Mouse (Mus musculus) heart, postnatal 4 days (tissue): ENCODE measurements around the gene Rragb. TPM values are rescaled to one million over a fixed set of nuclear protein-coding genes. Genes with fewer than 3 reads are reported as not detected.

Source experiments
- DNase-seq: peaks from one replicate; pipeline ENCODE4 v3.0.0; 2021
- total RNA-seq, 2 experiments: library from RNA; stranded (reverse); gene quantifications; 2 replicates each; pipeline ENCODE4 v1.2.3; 2021

The Rragb gene
- 1 to 10 TPM; 2.7 to 3.4 TPM for total RNA-seq

- DNase-seq = peak; percentile 60
Measured at GRCm38 (mm10) chrX:153139734-153140515, at the start of gene Rragb. Gene Rragb, plus strand, starts transcription at chrX:153139981.

DNA sequence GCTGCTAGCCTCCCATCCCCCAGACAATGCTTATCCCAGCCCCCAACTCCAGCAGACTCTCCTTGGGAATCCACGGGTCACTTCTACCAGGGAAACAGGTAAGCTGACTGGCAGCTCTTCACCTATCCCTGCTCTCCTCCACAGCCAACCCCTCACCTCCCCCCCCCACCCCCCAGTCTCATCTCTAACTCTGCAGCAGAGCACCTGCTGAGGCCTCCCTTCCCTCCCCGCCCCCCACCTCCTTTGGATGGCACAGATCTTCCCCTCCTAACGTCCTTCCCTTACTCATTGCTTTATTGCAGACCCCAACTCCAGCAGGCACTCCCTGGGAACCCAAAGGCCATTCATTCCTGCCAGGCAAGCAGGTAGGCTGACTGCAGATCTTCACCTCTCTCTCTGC is 21.3 kb upstream of the Rragb start, which contains the start of gene Foxr2:
TSS of gene Foxr2 (plus strand) at position 301 of the 400 bp plus-strand sequence.
- no peak for DNase-seq

GRCm38 (mm10) chrX:153119013-153119412 is 20.8 kb upstream of the Rragb start:
- no peak for DNase-seq

DNA sequence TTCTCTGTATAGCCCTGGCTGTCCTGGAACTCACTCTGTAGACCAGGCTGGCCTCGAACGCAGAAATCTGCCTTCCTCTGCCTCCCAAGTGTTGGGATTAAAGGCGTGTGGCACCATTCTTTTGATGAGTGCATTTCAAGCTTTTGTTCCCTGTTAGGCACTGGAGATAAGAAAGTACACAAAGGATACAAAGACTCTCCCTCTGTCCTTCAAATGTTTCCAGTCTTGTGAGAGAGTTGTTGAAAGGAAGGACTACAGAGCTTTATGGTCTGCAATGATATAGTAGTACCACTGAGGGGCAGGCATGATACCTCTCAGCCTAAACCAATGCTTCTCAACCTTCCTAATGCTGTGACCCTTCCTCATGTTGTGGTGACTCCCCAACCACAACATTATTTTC is 2.9 kb downstream of the Rragb start:
- no peak for DNase-seq

DNA sequence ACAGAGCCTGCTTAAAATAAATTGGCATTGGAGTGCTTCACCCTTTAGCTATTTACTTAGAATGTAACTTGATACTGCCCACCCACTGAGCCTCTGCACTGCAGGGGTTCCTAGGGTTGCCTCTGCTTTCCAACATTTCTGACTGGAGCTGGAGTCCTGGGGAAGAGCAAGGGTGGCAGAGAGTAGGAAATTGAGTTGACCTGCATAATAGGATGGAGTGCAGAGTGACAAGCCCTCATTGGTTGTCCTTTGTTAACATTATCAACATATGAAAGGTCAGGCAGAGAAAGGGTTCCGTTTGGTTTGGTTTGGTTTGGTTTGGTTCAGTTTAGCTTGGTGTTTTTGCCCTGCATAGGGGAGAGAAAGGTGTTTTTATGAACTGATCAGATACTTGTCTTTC is 12.0 kb downstream of the Rragb start:
- DNase-seq = no peak

DNA sequence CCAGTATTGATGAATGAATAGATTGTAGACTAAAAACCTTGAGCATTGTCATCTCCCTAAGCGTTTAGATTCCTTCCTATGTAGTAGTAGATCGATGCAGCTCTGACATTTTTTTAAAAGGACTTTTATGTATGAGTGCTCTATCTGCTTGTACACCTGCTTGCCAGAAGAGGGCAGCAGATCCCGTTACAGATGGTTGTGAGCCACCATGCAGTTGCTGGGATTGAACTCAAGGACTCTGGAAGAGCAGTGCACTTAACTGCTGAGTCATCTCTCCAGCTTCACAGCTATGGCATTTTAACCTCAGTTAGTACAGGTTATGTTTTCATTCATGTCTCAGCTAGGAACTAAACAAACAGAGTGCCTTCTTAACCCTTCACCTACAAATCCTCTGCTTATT is 15.5 kb downstream of the Rragb start:
- DNase-seq = peak; percentile 12

DNA sequence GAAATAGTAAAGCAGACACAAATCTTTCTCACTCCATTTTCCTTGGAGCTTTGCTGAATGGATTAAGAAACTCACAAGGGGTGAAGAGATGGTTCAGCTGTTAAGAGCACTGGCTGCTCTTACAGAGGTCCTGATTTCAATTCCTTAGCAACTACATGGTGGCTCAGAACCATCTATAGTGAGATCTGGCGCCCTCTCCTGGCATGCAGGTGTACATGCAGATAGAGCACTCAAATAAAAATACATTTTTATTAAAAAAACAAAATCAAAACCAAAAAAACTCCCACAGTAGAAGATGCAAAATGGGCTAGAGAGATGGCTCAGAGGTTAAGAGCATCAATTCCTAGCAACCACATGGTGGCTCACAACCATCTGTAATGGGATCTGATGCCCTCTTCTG is 35.0 kb downstream of the Rragb start:
- DNase-seq = peak; percentile 9

DNA sequence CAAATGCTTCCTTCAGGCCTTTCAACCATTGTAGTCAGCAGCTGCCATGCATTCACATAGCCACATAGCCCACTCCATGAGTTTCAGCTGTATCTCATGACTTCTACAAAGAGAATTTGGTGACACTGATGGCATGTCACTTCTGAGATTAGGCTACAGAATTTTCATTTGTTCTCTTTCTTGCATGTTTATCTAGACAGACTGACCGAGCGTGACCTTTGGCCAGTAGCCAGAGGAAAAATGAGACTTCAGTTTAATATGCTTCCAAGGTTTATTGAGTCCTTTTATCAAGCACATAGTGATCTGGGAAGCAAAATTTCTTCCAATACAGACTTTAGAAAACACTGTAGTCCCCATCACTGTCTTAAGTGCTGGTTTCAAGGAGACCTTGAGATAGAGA is 42.4 kb downstream of the Rragb start:
- no peak for DNase-seq

DNA sequence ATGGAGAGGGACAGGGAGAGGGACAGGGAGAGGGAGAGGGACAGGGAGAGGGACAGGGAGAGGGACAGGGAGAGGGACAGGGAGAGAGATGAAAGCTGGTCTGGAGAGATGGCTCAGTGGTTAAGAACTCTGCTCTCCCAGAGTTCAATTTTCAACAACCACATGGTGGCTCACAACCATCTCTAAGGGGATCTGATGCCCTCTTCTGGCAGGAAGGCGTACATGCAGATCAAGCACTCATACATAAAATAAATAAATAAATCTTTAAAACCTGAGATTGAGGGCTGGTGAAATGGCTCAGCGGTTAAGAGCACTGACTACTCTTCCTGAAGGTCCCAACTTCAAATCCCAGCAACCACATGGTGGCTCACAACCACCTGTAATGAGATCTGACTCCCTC is 59.4 kb downstream of the Rragb start:
- peak; percentile 13 for DNase-seq

GRCm38 (mm10) chrX:153211101-153211500 is 71.3 kb downstream of the Rragb start:
- no peak for DNase-seq

Other genes starting within 250 kb of the Rragb start
- gene Usp51, start 133.5 kb upstream of the Rragb start, total RNA-seq = under 1 TPM; 0.43 to 0.60 TPM
- 10 to 100 TPM; 21.9 to 24.8 TPM for gene Mageh1, start 102.4 kb upstream of the Rragb start, total RNA-seq
- gene Foxr2, start 21.2 kb upstream of the Rragb start, total RNA-seq = not detected
- gene Klf8, start 97.5 kb downstream of the Rragb start, total RNA-seq = under 1 TPM; 0.45 to 0.90 TPM